Mouse (Mus musculus) heart, adult 8-10 months (tissue): ENCODE measurements around the gene Gm15114. TPM values are rescaled to one million over a fixed set of nuclear protein-coding genes. Genes with fewer than 3 reads are reported as not detected.
"Not testable (repeated sequence)": the region's sequence is repeated elsewhere in the genome, so short reads cannot be mapped to it uniquely, and the experiment has no call there.

Source experiments
- DNase-seq: peaks from one replicate; pipeline ENCODE4 v3.0.0; 2022; ENCODE audit warnings: low spot score
- total RNA-seq, 4 experiments: library from RNA; stranded (reverse); gene quantifications; 2 replicates each; pipeline ENCODE4 v1.2.4; 2022

Gm15114 gene
- total RNA-seq = not detected

GRCm38 (mm10) chrX:148488649-148489048, at the start of gene Gm15114:
Gene Gm15114, plus strand, starts transcription at chrX:148488949.
- not testable (repeated sequence) for DNase-seq

Other genes starting within 250 kb of the Gm15114 start
- gene Gm8334, start 126.2 kb downstream of the Gm15114 start, total RNA-seq = not detected
- not detected for gene Gm15127, start 174.6 kb downstream of the Gm15114 start, total RNA-seq